Mouse (Mus musculus) bone marrow macrophage, adult 2 months (primary cell): ENCODE measurements at regions not wholly inside any gene's neighbourhood (a gene's known extent, or its start where the extent isn't known, plus 50 kb on each side); places are given as distances from the start of the nearest gene placed in this dataset.

Experiments used
- H3K27ac ChIP-seq: 2 replicates; pipeline ENCODE4 v1.5.1; 2012; ENCODE audit warnings: low read depth, low read length; ENCODE audit not compliant: insufficient read depth
- H3K4me1 ChIP-seq: 2 replicates; pipeline ENCODE4 v1.6.1; 2012; ENCODE audit warnings: low read length; ENCODE audit not compliant: control insufficient read depth, insufficient read depth
- H3K4me3 ChIP-seq: 2 replicates; pipeline ENCODE4 v1.5.1; 2012; ENCODE audit warnings: mild to moderate bottlenecking, low read length, moderate library complexity; ENCODE audit not compliant: insufficient read depth
- CTCF ChIP-seq: IDR thresholded peaks from 2 replicates; pipeline ENCODE4 v1.5.1; 2012; ENCODE audit warnings: low read depth, mild to moderate bottlenecking, low read length, moderate library complexity
- POLR2A ChIP-seq: IDR thresholded peaks from 2 replicates; pipeline ENCODE4 v1.6.1; 2012; ENCODE audit warnings: mild to moderate bottlenecking, low read depth, low read length, borderline replicate concordance

DNA sequence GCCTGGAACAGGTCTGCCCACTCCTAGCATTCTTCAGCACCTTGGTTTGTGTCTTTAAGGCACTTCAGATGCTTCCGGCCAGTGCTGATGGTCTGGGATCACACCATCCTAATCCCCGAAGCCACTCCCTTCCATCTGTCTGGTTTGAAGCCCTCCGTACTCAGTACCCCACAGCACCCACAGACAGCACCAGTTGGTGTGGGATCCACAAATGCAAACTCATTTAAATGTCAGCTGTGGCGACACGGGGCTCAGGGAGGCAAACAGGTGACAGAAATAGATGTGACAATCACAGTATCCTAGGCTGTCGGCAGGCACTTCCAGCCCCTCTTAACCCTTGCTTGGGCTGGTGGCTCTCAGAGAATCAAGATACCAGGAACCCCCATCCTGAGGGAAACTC lies 74.7 kb downstream of the Lsm3 start:
- Histone ChIP-seq H3K4me1 (peaks cover 7% of the 10 kb centered on the region), H3K27ac (no peak overlapping the region), H3K4me3 (no peak overlapping the region)
- TF ChIP-seq CTCF, result no peak
- TF ChIP-seq POLR2A, result no peak

DNA sequence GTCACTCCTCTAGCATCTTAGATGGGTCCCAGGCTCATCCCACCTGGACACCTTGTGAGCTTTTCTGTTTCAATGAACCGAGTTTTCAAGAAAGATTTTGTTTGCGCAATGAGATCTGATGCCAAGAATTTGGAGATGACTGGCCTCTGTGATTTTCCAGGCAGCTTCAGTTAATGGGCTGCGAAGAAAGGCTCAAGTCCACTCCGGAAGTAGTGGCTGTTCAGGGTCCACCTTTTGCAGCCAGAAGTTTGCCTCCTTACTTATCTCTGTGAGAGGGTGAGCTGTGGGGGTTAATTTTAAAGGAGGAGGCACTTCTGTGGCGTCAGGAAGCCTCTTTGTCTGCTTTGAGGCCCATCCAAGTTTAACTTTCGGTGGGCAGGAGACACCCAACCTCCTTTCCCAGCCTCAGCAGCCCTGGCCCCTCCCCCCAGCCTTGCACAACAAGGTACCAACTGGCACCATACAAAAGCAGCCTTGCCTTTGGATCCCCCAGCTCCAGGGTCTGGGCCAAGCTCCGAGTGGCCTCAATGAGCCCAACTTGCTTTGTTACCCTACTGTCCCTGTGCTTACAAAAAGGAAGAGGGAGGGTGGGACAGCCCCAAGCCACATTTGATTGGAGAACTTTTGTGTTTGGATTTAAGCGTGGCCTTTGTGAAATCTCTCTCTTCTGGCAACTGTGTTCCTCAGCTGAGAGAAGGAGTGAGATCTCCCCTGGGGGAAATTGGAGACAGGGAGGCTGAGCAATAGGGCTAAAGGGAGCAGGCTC lies 75.3 kb downstream of the Lsm3 start:
- no peak overlapping the region for H3K4me3 ChIP-seq
- no peak overlapping the region for H3K27ac ChIP-seq
- TF ChIP-seq POLR2A, result no peak
- peaks cover 2% of the 10 kb centered on the region for H3K4me1 ChIP-seq

DNA sequence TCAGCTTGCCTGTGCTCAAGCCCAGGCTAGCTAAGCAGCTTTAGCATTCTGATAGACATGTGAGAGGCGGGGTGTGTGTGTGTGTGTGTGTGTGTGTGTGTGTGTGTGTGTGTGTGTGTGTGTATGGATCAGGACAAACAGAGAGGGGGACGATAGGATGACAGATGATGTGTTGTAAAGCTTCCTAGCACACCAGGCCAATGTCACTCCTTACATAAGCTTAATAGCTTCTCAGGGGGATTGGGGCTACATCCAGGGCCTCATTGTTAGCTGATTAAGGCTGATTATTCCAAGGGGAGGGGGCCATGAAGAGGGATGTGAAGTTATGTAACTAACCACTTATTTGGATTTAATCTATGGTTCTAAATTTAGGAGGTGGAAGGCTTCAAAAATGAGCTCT lies 76.9 kb downstream of the Lsm3 start:
- Histone ChIP-seq H3K4me3 (no peak overlapping the region), H3K4me1 (no peaks in the 10 kb centered on the region), H3K27ac (no peak overlapping the region)
- TF ChIP-seq POLR2A, result no peak
- no peak for TF ChIP-seq CTCF

GRCm38 (mm10) chr6:91598942-91599341 lies 83.2 kb downstream of the Lsm3 start:
- no peaks in the 10 kb centered on the region for H3K4me1 ChIP-seq
- no peak overlapping the region for H3K27ac ChIP-seq
- H3K4me3 ChIP-seq, result no peak overlapping the region
- TF ChIP-seq CTCF (no peak), POLR2A (no peak)

- TF ChIP-seq POLR2A (no peak), CTCF (no peak)
- no peak overlapping the region for H3K27ac ChIP-seq
These were observed 83.7 kb upstream of the Slc6a6 start for GRCm38 (mm10) chr6:91600116-91600515.

DNA sequence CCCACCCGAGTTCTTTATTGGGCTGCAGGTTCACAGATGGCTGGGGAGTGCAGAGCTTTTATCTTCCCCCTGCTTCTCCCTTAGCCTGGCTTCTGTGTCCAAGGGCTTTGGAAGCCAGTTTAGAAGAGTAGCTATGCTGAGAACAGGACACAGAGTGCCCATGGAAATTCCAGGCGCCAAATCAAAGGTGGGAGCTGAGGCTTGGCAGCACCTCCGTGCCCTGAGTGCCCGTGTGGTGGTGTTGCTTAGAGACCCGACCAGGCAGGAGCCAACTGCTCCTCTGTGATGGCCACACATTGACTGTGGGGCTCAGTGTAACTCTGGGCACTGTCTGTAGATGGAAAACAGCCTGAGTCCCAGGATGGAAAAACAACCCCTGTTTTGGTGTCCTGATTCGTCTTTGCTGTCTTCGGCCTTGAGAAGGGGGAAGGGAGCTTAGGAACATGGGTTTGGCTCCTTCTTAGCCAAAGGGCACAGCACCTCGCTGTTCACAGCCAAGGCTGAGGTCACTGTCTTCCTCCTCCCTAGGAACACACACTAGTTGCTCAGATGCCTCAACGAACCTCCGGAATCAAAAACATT lies 77.1 kb upstream of the Slc6a6 start:
- TF ChIP-seq CTCF, result no peak
- TF ChIP-seq POLR2A, result no peak
- Histone ChIP-seq H3K4me1 (0 out of 2 replicates have a peak, but pooled peaks cover 2% of the 10 kb centered on the region), H3K4me3 (no peak overlapping the region), H3K27ac (no peak overlapping the region)

More at GRCm38 (mm10) chr6:91600116-91600515, 83.7 kb upstream of the Slc6a6 start:
- no peaks in the 10 kb centered on the region for H3K4me1 ChIP-seq
- no peak overlapping the region for H3K4me3 ChIP-seq

DNA sequence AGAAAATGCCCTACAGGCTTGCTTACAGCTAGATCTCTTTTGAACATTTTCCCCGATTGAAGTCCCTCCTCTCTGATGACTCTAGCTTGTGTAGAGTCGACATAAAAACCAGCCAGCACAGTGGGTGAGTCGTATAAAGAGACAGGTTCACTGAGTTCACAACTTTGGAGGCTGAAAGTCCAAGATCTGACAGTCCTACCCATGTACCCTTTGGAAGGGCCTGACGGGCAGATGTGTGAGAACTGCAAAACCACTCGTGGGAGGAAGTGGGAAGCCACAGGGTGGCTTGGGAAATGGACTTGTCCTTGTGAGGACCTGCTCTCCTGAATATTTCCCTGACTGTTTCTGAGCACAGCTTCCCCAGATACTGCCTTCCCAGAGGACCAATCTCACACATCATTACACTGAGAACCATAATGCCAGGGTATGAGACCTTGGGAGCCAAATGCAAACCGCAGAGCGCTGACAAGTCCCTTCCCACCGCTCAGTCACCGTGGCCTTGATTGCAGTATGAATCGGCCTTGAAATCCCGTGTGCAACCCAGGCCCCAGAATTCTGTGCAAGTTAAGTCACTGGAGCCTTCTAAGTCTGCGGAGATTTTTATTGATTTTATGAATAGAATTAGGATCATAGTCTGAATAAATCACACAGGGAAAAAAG lies 76.1 kb upstream of the Slc6a6 start:
- H3K4me1 ChIP-seq, result 0 out of 2 replicates have a peak, but pooled peaks cover 2% of the 10 kb centered on the region
- no peak for TF ChIP-seq POLR2A
- TF ChIP-seq CTCF, result no peak
- H3K27ac ChIP-seq, result no peak overlapping the region
- no peak overlapping the region for H3K4me3 ChIP-seq

- no peak overlapping the region for H3K27ac ChIP-seq
- TF ChIP-seq CTCF (no peak), POLR2A (no peak)
- H3K4me1 ChIP-seq, result 0 out of 2 replicates have a peak, but pooled peaks cover 2% of the 10 kb centered on the region
- no peak overlapping the region for H3K4me3 ChIP-seq
These were observed 74.2 kb upstream of the Slc6a6 start for GRCm38 (mm10) chr6:91609671-91610070.

DNA sequence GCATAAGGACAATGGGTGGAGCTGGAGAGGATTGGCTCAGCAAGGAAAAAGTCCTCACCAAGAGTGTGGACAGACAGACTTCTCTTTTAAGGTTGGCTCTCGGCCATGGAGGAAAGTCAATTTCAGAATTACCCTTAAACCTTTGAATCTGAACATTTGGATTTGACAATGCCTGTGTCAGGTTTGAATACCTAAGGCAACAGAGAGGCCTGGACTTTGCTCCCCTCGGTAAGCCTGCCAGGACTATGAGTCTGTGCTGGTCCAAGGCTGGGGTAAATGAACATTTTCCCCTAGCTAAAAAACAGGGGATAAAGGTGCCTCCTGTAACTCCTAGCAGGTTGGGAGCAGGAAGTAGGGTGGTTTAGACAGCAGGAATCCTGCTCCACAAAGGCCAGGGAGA lies 68.8 kb upstream of the Slc6a6 start:
- no peak overlapping the region for H3K27ac ChIP-seq
- H3K4me1 ChIP-seq, result peaks cover 15% of the 10 kb centered on the region
- no peak overlapping the region for H3K4me3 ChIP-seq
- TF ChIP-seq POLR2A, result no peak
- TF ChIP-seq CTCF, result no peak

GRCm38 (mm10) chr6:91616541-91616940 lies 67.3 kb upstream of the Slc6a6 start:
- TF ChIP-seq CTCF, result no peak
- no peak for TF ChIP-seq POLR2A
- peaks cover 15% of the 10 kb centered on the region for H3K4me1 ChIP-seq
- H3K27ac ChIP-seq, result no peak overlapping the region
- no peak overlapping the region for H3K4me3 ChIP-seq
